Mouse (Mus musculus): ENCODE measurements around the gene Odc1.
"Not testable (repeated sequence)": the region's sequence is repeated elsewhere in the genome, so short reads cannot be mapped to it uniquely, and the experiment has no call there.

The Odc1 gene

GRCm38 (mm10) chr12:17544209-17545106, at the start of gene Odc1:
TSS of gene Odc1 (plus strand) at chr12:17544794.
- DNase-seq (ENCODE audit: low spot score in 2 of 2): peak; percentile 97 to 98

DNA sequence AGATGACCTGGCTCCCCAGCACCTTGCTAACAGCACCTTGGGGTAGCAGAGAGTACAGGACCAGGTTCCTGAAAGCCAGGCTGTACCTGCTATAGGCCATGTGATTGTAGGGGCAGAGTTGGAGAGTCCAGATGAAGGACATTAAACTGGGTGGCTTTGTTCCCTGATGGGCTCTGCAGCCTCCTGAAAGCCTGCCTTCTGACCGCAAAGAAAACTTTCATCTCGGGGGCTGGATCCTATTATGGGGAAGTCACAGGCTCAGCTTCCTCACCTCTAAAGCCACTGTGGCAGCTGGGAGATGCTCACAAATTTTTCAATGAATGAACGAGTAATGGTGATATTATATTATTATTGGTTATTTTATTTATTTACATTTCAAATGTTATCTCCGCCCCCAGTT, 49.8 kb upstream of the Odc1 start:
- DNase-seq (ENCODE audit: low spot score in 2 of 2): no peak

DNA sequence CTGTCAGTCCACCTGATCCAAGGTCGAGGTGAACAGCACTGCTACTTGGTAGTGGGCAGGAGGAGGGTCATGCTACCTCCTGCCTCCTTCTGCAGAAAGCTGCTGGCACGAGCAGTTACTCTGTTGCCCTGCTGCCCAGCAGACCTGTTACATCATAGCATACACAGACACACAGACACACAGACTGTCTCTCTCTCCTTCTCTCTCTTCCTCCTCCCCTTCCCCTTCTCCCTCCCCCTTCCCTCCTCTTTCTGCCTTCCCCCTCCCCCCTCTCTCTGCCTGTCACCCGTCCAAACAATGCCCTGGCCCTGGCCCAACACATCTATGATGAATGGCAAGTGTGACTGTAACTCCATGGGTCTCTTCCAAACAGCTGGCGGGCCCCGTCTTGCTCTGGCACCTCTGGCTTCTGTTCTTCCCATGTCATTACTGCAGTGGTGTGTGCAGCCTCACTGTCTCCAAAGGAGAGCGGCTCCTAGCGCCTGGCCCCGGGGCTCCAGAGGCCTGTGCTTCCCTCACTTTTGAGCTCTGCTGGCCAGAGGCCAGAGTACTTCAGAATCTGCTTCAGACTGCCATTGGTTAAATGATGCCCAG, 48.6 kb upstream of the Odc1 start:
- DNase-seq (ENCODE audit: low spot score in 2 of 2): no peak

DNA sequence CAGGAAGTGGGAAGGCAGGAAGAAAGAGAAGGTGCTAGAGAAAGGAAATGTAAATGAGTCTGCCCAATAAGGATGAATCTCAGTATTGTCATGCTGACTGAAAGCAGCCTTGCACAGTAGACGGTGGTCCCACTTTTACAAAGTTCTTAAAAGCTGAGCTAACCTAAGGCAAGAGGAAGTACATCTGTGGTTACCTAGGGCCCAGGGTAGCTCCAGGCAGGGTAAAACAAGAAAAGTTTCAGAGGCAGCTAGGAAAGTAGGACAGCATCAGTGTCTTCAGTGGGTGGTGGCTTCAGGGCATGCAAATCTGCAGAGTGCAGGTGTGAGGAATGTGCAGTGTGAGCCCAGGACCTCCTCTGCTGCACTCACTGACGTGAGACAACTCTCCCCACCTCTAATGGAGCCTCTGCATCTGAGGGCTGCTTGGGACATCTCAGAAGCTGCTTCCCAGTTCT, 38.9 kb upstream of the Odc1 start:
- DNase-seq (ENCODE audit: low spot score in 2 of 2): peak in 1 of 2 experiments; percentile 25

DNA sequence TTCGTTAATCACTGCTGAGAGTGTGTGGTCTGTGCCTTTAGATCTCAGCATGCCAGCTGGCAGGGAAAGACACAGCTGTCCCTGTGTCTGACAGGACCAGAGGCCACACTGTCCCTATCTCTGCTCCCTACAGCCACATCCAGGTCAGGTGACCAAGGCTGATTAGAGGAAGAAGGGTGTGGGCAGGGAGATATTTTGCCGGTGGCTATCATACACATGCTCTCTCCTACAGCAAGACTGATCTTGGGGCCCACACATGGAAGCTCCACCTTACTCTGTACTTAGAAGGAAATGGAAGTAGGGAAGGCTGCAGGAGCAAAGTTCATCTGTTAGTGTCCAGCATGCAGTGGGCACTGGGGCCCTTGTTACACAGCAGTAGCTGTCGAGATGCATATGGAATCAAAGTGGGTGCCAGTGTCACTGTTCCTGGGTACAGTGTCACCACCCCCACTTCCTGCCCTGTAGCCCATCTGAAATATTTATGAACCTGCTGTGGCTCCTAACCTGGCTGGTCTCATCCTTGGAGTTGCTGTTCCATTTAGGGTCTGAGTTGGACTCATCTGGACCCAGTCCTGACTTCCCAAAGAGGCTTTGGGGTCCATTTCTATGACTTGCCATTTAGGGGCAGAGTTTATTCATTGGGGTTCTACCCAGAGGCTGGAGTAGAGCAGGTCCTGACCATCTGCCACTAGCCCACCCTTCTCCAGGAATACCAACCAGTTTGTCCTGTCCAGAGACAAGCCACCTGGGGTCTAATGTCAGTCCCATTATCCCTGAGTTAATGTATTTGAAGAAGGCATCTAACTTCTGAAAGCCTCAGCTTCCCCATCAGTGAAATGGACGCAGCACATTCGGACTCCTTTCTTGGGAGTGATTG, 38.2 kb upstream of the Odc1 start:
- peak; percentile 56 to 76 for DNase-seq (ENCODE audit: low spot score in 2 of 2)

DNA sequence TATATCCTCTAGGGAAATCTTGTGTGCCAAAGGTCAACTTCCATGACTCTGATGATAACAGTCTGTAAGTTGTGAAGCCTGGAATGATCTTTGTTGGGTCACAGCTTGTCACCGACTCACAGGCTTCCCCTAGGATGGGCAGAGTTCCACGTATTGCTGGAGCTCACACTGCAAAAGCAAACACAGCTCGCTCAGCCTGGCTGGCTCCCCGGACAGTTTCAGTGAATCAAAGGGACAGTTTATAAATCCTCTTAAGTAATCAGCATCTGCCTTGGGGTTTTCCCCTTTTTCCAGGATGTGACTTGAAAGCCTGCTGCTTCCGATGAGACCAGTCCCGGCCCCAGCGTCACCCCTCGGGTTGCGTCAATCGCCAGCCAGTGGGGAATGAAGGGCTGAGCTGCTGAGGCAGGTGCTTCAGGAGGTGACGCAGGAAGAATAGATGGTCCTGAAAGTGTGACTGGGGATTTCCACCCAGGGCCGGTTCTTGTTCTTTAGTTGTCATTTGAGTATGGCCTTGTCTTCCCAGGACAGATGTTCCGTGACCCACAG, 37.5 kb upstream of the Odc1 start:
- peak; percentile 13 to 26 for DNase-seq (ENCODE audit: low spot score in 2 of 2)

- DNase-seq (ENCODE audit: low spot score in 2 of 2): no peak
Observed at GRCm38 (mm10) chr12:17509310-17509709, 35.3 kb upstream of the Odc1 start.

DNA sequence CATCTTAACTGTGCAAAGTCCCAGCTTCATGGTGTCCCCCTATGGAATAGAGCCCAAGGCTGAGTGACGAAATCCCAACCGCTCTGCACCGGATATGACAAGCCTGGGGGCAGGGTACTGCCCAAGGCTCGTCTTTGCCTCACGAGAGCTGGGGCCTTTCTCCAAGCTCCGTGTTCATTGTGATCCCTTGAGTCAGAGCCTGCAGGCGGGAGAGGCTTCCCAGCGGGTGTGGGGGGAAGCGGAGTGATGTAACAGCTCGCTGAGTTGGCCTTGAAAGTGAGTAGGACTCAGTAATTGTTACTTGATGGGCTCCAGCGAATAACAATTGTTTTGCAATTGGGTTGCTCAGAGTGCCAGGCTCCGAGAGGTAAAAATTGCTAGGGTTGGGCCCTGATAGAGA, 34.4 kb upstream of the Odc1 start:
- no peak for DNase-seq (ENCODE audit: low spot score in 2 of 2)

DNA sequence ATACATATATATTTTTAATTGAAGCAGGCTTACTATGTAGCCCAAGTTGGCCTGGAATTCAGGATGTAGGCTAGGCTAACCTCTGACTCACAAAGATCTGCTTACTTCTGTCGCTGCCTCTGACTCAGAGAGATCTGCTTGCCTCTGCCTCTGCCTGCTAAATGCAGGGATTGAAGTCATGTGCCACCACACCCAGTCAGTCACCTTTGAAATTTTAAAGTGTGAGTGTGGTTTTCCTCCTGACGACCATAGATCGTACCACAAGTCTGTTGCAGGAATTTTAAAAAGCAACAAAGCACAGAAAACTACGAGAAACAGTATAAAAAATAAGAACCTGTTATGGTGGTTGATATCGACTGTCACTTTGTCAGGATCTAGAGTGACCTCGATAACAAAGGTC, 33.6 kb upstream of the Odc1 start:
- DNase-seq (ENCODE audit: low spot score in 2 of 2): no peak

- DNase-seq (ENCODE audit: low spot score in 2 of 2): no peak
Observed at GRCm38 (mm10) chr12:17529180-17529579, 15.4 kb upstream of the Odc1 start.

- DNase-seq (ENCODE audit: low spot score in 2 of 2): no peak
Observed at GRCm38 (mm10) chr12:17529726-17530125, 14.9 kb upstream of the Odc1 start.

DNA sequence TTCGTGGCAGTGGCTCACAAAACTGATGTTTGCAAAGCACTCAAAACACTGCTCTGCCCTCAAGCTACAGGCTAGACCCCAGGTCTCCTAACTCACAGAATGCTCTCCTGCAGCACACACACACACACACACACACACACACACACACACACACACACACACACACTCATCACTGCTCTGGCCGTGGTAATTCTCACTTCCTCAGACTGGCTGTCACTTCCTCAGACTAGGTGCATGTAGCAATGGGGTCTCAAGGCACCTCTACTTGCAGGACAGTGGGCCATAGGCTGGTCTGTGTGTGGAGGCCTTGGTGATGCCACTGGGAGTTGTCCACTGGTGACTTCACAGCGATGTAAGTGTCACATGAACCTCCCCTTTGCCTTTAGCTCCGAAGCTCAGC, 13.8 kb upstream of the Odc1 start:
- DNase-seq (ENCODE audit: low spot score in 2 of 2): peak in 1 of 2 experiments; percentile 19

DNA sequence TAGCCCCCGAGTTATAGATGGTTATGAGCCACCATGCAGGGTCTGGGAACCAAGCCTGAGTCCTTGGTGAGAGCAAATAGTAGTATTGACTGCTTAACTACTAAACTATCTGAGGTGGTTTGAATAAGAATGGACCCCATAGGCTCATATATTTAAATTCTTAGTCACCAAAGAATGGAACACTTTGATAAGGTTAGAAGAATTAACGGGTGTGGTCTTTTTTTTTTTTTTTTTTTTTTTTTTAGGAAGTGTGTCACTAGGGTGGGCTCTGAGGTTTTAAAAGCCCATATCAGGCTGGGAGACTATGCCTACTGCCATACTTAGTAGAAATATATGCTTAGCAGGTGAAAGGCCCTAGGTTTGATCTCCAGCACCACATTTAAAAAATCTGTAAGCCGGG, 8.4 kb upstream of the Odc1 start:
- no peak for DNase-seq (ENCODE audit: low spot score in 2 of 2)

- DNase-seq (ENCODE audit: low spot score in 2 of 2): no peak
Observed at GRCm38 (mm10) chr12:17537147-17537546, 7.4 kb upstream of the Odc1 start.

DNA sequence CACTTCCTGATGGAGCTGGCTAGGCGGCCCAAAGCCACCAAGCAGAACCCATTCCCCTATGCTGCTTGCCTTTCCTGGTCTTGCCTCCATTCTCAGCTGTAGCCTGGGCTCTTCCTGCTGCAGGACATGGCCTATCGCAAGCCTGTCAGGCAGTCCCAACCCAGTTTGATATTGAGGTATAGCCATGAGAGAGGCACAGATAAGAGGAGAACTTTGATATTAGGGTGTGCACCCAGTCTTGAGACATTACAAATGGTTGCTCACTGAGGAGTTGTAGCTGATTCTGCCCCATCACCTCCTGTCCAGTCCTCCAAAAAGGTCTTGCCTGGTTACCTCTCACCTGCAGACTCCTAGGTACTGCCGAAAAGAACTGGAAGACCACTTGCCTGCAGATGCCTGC, 6.5 kb upstream of the Odc1 start:
- peak; percentile 61 to 74 for DNase-seq (ENCODE audit: low spot score in 2 of 2)

DNA sequence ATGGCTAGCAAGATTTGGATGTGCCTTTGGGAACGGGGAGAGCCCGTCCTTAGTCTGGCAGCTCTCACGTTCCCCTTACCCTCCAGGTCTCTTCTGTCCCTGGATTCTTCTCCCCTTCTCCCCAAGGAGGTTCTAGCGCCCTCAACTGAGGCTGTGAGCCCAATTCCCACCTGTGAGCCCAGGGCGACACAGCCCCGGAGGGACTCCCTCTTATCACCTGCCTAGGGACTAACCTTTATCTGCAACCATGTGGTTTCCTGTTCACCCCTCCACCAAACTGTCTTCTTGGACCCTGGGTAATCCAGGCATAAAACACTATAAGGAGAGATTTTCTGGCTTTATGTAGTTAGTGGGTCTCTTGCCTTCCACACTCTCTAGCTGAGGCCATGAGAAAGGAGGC, 5.6 kb upstream of the Odc1 start:
- DNase-seq (ENCODE audit: low spot score in 2 of 2): no peak

- DNase-seq (ENCODE audit: low spot score in 2 of 2): no peak
Observed at GRCm38 (mm10) chr12:17540040-17540552, 4.5 kb upstream of the Odc1 start.

DNA sequence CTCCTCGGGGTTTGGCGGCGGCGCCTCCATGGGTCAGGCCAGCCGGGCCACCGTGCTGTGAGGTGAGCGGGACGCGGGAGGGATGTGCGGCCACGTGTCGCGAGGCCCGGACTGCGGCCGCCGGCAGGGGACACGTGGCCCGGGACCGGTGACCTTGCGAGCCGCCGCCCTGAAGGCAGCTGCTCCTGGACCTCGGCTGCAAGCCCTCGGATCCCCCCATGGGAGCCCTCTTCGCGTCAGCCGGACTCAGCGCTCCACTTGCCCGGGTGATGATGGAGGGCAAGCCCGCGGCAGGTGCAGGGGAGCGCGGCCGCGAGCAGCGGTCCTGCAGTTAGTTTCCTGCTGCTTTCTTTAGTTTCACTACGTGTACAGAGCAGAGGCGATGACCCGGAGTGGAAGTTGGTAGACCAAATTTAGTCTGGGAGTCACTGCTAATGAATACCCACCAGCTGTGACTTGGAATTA, 545 bp downstream of the Odc1 start:
- DNase-seq (ENCODE audit: low spot score in 2 of 2): peak; percentile 42 to 48

DNA sequence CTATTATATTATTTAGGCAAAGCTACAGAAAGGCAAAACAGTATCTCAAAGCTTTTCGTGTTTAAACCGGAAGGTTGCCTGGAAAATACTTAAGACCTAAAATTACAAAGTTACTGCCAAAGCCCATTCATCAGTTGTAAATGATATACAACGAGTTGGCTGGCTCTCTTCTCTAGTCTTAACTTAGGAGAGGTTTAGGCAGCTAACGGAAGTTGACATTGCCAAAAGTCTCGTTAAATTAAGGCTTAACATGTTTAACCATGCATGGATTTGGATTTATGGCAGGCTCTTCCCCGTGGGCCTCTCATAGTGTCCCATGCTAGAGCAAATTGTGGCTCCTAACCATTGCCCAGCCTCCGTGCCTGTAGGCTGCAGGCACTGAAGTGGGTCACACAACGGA, 1.3 kb downstream of the Odc1 start:
- no peak for DNase-seq (ENCODE audit: low spot score in 2 of 2)

- not testable (repeated sequence) for DNase-seq (ENCODE audit: low spot score in 2 of 2)
Observed at GRCm38 (mm10) chr12:17547552-17547951, 3.0 kb downstream of the Odc1 start.

DNA sequence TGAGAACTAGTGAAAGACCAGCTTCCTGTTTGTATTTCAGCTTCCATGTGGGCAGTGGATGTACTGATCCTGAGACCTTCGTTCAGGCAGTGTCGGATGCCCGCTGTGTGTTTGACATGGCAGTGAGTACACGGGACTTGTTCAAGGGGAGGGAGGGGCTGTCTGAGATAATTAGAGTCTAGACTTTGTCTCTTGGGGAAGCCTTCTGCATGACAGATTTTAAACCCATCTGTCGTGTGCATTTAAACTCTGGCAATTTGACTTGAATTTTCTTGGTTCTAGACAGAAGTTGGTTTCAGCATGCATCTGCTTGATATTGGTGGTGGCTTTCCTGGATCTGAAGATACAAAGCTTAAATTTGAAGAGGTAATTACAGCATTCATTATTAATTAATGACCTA, 3.9 kb downstream of the Odc1 start:
- DNase-seq (ENCODE audit: low spot score in 2 of 2): no peak

GRCm38 (mm10) chr12:17549421-17549820, 4.8 kb downstream of the Odc1 start:
- not testable (repeated sequence) for DNase-seq (ENCODE audit: low spot score in 2 of 2)

Measured in spleen, postnatal 36 days (tissue).